Mouse (Mus musculus): ENCODE results near the gene Mettl9. TPM values are rescaled to one million over a fixed set of nuclear protein-coding genes. Genes with fewer than 3 reads are reported as not detected.

Mettl9 gene
- polyA plus RNA-seq, 1 experiment from 2014 or later, result 155 TPM

DNA sequence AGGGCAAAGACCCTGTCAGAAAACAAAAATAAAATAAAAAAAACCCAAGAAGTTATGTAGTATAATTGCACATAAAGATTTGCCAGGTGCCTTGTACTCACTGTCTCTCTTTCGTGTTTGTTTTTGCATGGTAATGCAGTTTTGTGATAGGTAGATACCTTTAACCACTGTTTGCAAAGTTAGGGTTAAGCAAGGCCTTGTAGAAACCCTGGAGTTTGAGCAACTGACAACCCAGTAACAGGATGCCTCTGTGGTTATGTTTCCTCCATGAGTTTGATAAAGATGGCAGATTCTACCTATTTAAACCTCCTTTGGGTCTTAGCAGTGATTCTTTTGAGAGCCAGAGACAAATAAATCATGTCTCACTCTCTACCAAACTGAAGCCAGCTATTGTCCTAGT, 9.3 kb downstream of the Mettl9 start:
- H3K9ac ChIP-seq (replicated peaks; ENCODE audit: low read length), result no peak overlapping the region
- H3K4me1 ChIP-seq (ENCODE audit: insufficient read depth, low read length), result peaks cover 30% of the 10 kb centered on the region
- H3K27ac ChIP-seq (ENCODE audit: low read length), result no peak overlapping the region
- WGBS, result 88% methylated on average over 1 of the region's 1 CpGs
- peaks cover 10% of the 10 kb centered on the region; the same call in 1 of the 2 replicates for H3K36me3 ChIP-seq (ENCODE audit: insufficient read depth, low read length)
- ATAC-seq (ENCODE audit: low FRiP score, low TSS enrichment), result no peak
- no peaks in the 10 kb centered on the region for H3K9me3 ChIP-seq (ENCODE audit: low read length)
- H3K4me2 ChIP-seq (replicated peaks; ENCODE audit: low read depth, low read length), result no peak overlapping the region
- H3K27me3 ChIP-seq (ENCODE audit: insufficient read depth, low read length), result no peaks in the 10 kb centered on the region
- H3K4me3 ChIP-seq (ENCODE audit: low read length), result no peak overlapping the region

DNA sequence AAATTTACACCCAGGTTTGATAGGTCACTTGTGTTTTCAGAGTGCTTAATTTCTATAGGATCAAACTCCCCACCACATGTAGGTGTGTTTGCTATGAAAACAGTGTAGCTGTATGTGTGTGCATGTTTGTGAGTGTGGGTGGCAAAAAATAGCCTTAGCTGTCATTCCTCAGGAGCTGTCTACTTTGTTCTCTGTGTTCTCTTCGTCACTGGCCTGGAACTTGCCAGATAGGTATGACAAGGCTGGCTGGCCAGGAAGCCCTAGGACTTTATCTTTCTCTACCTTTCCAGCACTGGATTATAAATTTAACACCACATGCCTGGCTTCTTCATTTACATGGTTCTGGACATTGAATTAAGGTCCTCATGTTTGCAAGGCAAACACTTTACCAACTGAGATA, 10.0 kb downstream of the Mettl9 start:
- ATAC-seq (ENCODE audit: low FRiP score, low TSS enrichment), result no peak
- H3K9ac ChIP-seq (replicated peaks; ENCODE audit: low read length), result no peak overlapping the region
- no peaks in the 10 kb centered on the region for H3K27me3 ChIP-seq (ENCODE audit: insufficient read depth, low read length)
- H3K9me3 ChIP-seq (ENCODE audit: low read length), result no peaks in the 10 kb centered on the region
- H3K4me1 ChIP-seq (ENCODE audit: insufficient read depth, low read length), result peaks cover 30% of the 10 kb centered on the region
- 52% methylated on average over 1 of the region's 1 CpGs for WGBS
- no peak overlapping the region for H3K27ac ChIP-seq (ENCODE audit: low read length)
- H3K4me3 ChIP-seq (ENCODE audit: low read length), result no peak overlapping the region
- no peak overlapping the region for H3K4me2 ChIP-seq (replicated peaks; ENCODE audit: low read depth, low read length)
- peaks cover 12% of the 10 kb centered on the region; the same call in 1 of the 2 replicates for H3K36me3 ChIP-seq (ENCODE audit: insufficient read depth, low read length)

DNA sequence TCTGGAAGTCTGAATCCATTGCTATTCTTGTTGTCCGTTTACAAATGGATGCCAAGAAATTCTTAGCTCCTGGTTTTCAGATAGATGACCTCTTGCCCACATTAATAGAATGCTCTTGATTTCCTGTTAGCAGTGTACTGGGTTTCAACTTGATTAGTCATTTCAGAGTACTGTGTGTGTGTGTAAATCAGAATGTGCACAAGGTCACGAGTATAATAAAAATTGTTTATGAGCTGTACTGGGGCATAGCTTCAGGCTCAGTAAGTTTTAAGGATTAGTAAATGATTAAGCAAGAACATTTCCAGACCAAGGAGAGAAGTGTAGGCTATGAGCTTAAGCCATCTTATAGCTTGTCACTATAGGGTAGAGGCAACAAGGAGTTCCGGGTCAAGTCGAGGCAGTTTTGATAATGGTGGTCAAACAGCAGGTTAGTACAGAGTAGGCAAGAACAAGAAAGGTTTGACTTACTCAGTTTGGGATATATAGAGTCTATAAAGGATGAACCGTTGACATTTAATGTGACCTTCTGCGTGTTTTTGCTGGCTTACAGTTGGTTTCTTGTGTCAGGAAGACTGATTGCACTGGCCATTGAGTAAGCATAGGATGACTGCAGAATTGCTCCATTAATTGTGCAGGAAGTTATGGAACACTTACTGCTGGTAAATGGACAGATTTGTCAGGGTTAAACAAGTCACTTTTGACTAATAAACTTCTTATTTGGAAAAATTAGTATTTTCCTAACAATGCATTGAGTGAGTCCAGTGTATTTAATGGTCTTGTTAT, 11.6 kb downstream of the Mettl9 start:
- Histone ChIP-seq H3K9me3 (ENCODE audit: low read length) (no peaks in the 10 kb centered on the region), H3K27ac (ENCODE audit: low read length) (peak overlapping the region; percentile 44; the same call in 1 of the 2 replicates), H3K4me3 (ENCODE audit: low read length) (no peak overlapping the region), H3K4me1 (ENCODE audit: insufficient read depth, low read length) (peaks cover 23% of the 10 kb centered on the region), H3K27me3 (ENCODE audit: insufficient read depth, low read length) (no peaks in the 10 kb centered on the region), H3K9ac (replicated peaks; ENCODE audit: low read length) (no peak overlapping the region), H3K36me3 (ENCODE audit: insufficient read depth, low read length) (peaks cover 12% of the 10 kb centered on the region; the same call in 1 of the 2 replicates), H3K4me2 (replicated peaks; ENCODE audit: low read depth, low read length) (no peak overlapping the region)
- WGBS, result 55% methylated on average over 6 of the region's 6 CpGs
- ATAC-seq (ENCODE audit: low FRiP score, low TSS enrichment), result peak; percentile 85

DNA sequence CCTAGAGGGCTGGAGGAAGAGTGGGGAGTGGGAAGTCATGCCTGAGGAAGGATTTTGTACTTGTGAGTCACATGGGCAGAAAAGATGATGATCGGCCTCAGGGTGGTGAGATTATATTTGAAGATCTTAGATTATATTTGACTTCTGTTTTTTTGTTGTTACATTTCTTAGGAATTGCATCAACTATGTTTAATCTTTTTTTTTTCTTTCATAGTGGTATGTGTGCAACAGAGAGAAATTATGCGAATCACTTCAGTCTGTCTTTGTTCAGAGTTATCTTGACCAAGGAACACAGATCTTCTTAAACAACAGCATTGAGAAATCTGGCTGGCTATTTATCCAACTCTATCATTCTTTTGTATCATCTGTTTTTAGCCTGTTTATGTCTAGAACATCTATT, 13.4 kb downstream of the Mettl9 start:
- ATAC-seq (ENCODE audit: low FRiP score, low TSS enrichment), result no peak
- Histone ChIP-seq H3K4me2 (replicated peaks; ENCODE audit: low read depth, low read length) (no peak overlapping the region), H3K36me3 (ENCODE audit: insufficient read depth, low read length) (peaks cover 21% of the 10 kb centered on the region), H3K4me1 (ENCODE audit: insufficient read depth, low read length) (peaks cover 22% of the 10 kb centered on the region), H3K4me3 (ENCODE audit: low read length) (no peak overlapping the region), H3K9ac (replicated peaks; ENCODE audit: low read length) (no peak overlapping the region), H3K27ac (ENCODE audit: low read length) (no peak overlapping the region), H3K27me3 (ENCODE audit: insufficient read depth, low read length) (no peaks in the 10 kb centered on the region), H3K9me3 (ENCODE audit: low read length) (no peaks in the 10 kb centered on the region)
- 94% methylated on average over 2 of the region's 2 CpGs for WGBS

DNA sequence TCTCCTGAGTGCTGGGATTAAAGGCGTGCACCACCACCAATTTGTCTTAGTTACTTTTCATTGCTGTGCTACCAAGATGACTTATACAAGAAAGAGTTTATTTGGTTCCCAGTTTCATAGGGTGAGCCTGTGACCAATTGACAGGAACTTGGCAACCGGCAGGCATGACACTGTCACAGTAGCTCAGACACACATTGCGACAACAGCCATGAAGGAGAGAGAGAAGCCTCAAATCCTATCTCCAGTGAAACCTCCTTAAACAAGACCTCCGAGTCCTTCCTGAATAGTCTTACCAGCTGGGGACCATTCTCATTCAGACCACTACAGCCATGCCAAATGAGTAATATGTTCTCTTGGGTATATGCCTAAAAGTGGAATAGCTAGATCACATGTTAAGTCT, 18.8 kb downstream of the Mettl9 start:
- Histone ChIP-seq H3K27me3 (ENCODE audit: insufficient read depth, low read length) (no peaks in the 10 kb centered on the region), H3K4me1 (ENCODE audit: insufficient read depth, low read length) (0 out of 2 replicates have a peak, but pooled peaks cover 3% of the 10 kb centered on the region), H3K36me3 (ENCODE audit: insufficient read depth, low read length) (peaks cover 43% of the 10 kb centered on the region), H3K9me3 (ENCODE audit: low read length) (no peaks in the 10 kb centered on the region), H3K4me2 (replicated peaks; ENCODE audit: low read depth, low read length) (no peak overlapping the region), H3K4me3 (ENCODE audit: low read length) (no peak overlapping the region), H3K27ac (ENCODE audit: low read length) (no peak overlapping the region), H3K9ac (replicated peaks; ENCODE audit: low read length) (no peak overlapping the region)
- no peak for ATAC-seq (ENCODE audit: low FRiP score, low TSS enrichment)
- 85% methylated on average over 4 of the region's 4 CpGs for WGBS

DNA sequence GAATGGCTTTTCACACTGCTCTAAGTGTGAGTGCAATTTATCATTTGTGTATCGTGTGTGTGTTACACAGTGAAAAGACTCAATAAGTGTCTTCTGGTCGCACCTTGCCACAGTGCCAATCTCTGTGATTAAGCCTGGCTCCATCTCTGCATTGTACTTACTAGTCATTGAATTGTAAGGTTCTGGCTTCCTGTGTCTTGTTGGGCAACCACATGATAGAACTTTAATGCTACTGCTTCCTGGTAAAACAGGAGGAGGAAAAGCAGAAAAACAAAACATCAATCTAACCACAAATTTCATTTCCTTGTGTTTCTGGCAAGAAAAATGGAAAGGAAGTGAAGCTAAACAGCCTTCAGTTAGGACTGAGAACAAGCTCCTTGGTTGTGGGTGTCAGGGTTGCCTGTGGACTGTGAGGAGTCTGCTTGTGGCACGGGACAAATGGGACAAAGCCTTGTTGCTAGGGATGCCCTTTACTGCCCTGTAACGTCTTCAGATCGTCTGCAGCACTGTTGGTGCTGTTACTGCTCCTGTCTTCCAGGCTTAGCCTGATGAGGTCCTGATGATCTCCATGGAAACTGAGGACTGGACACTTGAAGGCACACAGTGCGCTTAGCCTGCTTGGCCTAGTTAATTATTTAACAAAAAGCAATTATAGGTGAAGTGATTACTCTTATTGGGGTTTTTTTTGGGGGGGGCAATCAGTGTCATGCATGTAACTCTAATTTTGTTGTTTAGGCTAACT, 25.4 kb downstream of the Mettl9 start:
- Histone ChIP-seq H3K36me3 (ENCODE audit: insufficient read depth, low read length) (peaks cover 19% of the 10 kb centered on the region), H3K4me3 (ENCODE audit: low read length) (no peak overlapping the region), H3K9ac (replicated peaks; ENCODE audit: low read length) (no peak overlapping the region), H3K4me2 (replicated peaks; ENCODE audit: low read depth, low read length) (no peak overlapping the region), H3K27me3 (ENCODE audit: insufficient read depth, low read length) (no peaks in the 10 kb centered on the region), H3K4me1 (ENCODE audit: insufficient read depth, low read length) (peaks cover 9% of the 10 kb centered on the region; the same call in 1 of the 2 replicates), H3K9me3 (ENCODE audit: low read length) (no peaks in the 10 kb centered on the region), H3K27ac (ENCODE audit: low read length) (no peak overlapping the region)
- WGBS, result 52% methylated on average over 6 of the region's 6 CpGs
- ATAC-seq (ENCODE audit: low FRiP score, low TSS enrichment), result no peak

DNA sequence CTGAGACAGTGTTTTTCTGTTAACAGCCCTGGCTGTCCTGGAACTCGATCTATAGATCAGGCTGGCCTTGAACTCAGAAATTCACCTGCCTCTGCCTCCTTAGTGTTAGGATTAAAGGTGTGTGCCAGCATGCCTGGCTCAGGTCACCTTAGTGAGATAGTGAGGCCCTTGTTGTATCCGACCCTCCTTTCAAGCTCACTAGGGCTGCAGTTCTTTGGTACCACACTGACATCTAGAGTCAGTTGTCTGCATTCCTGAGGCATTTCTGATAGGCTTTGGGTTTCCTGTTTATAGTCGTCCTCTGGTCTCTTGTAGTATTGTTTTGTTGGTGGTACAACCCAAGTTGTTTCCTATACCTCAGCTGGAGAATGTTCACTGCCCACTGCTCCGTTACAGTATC, 30.1 kb downstream of the Mettl9 start:
- Histone ChIP-seq H3K4me3 (ENCODE audit: low read length) (no peak overlapping the region), H3K27me3 (ENCODE audit: insufficient read depth, low read length) (no peaks in the 10 kb centered on the region), H3K4me1 (ENCODE audit: insufficient read depth, low read length) (peaks cover 2% of the 10 kb centered on the region; the same call in 1 of the 2 replicates), H3K4me2 (replicated peaks; ENCODE audit: low read depth, low read length) (no peak overlapping the region), H3K9ac (replicated peaks; ENCODE audit: low read length) (no peak overlapping the region), H3K27ac (ENCODE audit: low read length) (no peak overlapping the region), H3K36me3 (ENCODE audit: insufficient read depth, low read length) (0 out of 2 replicates have a peak, but pooled peaks cover 11% of the 10 kb centered on the region), H3K9me3 (ENCODE audit: low read length) (no peaks in the 10 kb centered on the region)
- ATAC-seq (ENCODE audit: low FRiP score, low TSS enrichment), result peak; percentile 51; the same call in 1 of the 2 replicates
- WGBS, result 68% methylated on average over 4 of the region's 4 CpGs

DNA sequence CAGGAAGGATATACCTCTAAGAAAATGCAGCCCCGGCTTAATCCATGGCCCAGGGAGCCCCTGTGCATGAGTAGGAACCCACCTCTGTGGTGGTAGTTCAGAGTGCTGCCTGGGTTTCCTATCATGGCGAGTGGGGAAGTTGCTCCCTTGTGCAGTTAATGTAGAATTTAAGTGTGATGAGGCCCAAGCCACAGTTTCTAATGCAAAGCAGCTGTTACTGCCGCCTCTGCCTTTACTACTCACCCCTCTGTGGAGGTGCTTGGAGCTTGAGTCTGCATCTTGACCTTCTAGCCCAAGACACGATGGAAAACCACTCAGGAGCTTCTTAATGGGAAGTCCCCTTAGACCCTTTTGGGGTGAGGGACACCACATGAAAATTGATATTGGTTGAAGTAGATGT, 37.0 kb downstream of the Mettl9 start:
- peaks cover 22% of the 10 kb centered on the region for H3K36me3 ChIP-seq (ENCODE audit: insufficient read depth, low read length)
- peaks cover 12% of the 10 kb centered on the region for H3K4me1 ChIP-seq (ENCODE audit: insufficient read depth, low read length)
- WGBS, result 85% methylated on average over 4 of the region's 4 CpGs
- no peaks in the 10 kb centered on the region for H3K9me3 ChIP-seq (ENCODE audit: low read length)
- H3K9ac ChIP-seq (replicated peaks; ENCODE audit: low read length), result no peak overlapping the region
- H3K4me3 ChIP-seq (ENCODE audit: low read length), result no peak overlapping the region
- no peak for ATAC-seq (ENCODE audit: low FRiP score, low TSS enrichment)
- H3K27ac ChIP-seq (ENCODE audit: low read length), result no peak overlapping the region
- no peaks in the 10 kb centered on the region for H3K27me3 ChIP-seq (ENCODE audit: insufficient read depth, low read length)
- no peak overlapping the region for H3K4me2 ChIP-seq (replicated peaks; ENCODE audit: low read depth, low read length)

DNA sequence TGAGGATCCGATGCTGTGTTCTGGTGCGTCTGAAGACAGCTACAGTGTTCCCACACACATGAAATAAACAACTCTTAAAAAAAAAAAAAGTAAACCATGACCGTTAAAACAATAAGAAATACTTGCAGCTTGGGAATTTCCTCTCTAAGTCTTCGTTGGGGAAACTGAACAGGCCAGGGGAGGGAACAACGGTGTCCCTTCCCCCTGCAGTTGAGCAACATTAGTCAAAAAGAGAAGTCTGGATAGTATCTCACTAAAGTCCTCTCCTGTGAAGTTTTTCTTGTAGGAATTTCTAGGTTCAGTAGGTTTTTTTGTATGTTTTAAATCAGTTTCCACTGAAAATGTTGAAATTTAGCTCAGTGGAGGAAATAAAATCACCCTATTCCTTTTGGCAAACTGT, 38.3 kb downstream of the Mettl9 start:
- Histone ChIP-seq H3K4me3 (ENCODE audit: low read length) (no peak overlapping the region), H3K27ac (ENCODE audit: low read length) (no peak overlapping the region), H3K36me3 (ENCODE audit: insufficient read depth, low read length) (peaks cover 25% of the 10 kb centered on the region), H3K4me2 (replicated peaks; ENCODE audit: low read depth, low read length) (no peak overlapping the region), H3K27me3 (ENCODE audit: insufficient read depth, low read length) (no peaks in the 10 kb centered on the region), H3K4me1 (ENCODE audit: insufficient read depth, low read length) (peaks cover 12% of the 10 kb centered on the region), H3K9me3 (ENCODE audit: low read length) (no peaks in the 10 kb centered on the region), H3K9ac (replicated peaks; ENCODE audit: low read length) (no peak overlapping the region)
- no peak for ATAC-seq (ENCODE audit: low FRiP score, low TSS enrichment)
- 74% methylated on average over 5 of the region's 5 CpGs for WGBS

DNA sequence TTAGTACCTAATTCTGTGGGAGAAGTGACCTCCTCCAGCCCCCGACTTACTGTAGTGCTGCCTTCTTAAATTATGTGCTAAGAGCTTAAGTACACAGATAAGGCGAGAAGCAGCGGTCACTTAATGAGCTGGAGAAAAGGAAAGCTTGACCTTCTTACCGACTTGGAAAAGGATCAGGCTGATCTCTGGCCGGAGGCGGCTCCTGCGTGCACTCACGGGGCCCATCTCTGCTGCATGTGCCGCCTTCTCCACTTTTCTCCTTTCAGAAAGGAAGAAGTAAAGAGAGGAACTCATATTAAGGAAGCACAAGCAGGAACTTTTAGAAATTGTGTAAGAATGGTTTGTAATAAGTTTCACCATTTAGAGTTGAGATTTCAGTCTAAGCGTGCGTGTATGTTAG, 40.0 kb downstream of the Mettl9 start, which contains the start of gene Igsf6:
TSS of gene Igsf6 (minus strand) at position 292 of the 400 bp plus-strand sequence.
- Histone ChIP-seq H3K27me3 (ENCODE audit: insufficient read depth, low read length) (no peaks in the 10 kb centered on the region), H3K4me3 (ENCODE audit: low read length) (no peak within 1 kb of the TSS), H3K27ac (ENCODE audit: low read length) (peak within 1 kb of the TSS; percentile 67), H3K9ac (replicated peaks; ENCODE audit: low read length) (peak within 1 kb of the TSS; percentile 22; the same call in 1 of the 2 replicates), H3K9me3 (ENCODE audit: low read length) (no peaks in the 10 kb centered on the region), H3K36me3 (ENCODE audit: insufficient read depth, low read length) (peaks cover 32% of the 10 kb centered on the region), H3K4me1 (ENCODE audit: insufficient read depth, low read length) (peaks cover 12% of the 10 kb centered on the region), H3K4me2 (replicated peaks; ENCODE audit: low read depth, low read length) (no peak within 1 kb of the TSS)
- WGBS, result 26% methylated on average over 11 of the region's 11 CpGs
- no peak for ATAC-seq (ENCODE audit: low FRiP score, low TSS enrichment)
